Mouse (Mus musculus) natural killer cell, adult 2 months (primary cell): Measurements from ENCODE around the gene 4930404N11Rik.

ENCODE experiments used
- DNase-seq, 2 experiments: peaks; one replicate each; pipeline ENCODE4 v3.0.0; 2022; ENCODE audit warnings: low spot score in 2 of 2

The 4930404N11Rik gene

DNA sequence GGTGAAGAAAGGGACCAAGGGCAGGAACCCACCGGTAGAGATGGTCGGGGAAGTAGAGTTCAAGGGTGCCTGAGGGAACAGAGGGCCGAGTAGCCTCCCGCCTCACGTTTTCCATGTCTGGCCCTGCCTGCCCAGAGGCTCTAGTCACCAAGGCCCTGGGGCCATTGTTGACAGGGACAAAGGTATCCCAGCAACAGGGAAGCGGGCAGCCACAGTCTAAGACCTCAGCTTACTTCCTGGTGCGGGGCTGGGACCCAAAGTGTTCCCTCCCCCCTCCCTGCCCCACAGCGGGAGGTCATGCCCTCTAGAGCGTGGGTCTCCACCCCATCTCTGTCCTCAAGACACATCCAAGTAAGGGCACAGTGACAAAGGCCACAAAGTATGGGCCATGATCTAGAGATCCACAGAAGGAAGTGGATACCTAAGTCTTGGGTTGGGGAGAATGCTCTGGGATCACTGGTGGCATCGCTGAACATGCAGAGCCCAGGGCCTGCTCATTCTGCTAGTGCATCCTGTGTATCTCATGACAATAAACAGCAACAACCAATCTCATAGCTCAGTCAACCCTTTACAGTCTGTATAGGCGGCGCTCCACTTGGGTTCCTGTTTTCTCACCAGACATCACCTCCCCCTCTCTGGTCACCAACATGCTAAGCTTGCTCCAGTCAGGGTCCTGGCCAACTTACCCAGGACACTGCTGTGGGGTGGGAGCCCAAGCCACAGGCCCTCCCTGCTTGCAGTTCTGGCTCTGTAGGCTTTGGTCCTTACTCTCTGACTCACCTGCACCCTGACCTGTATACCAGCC lies at the start of gene 4930404N11Rik:
4930404N11Rik (minus strand) TSS at position 145 of the 805 bp plus-strand sequence.
- DNase-seq = no peak

DNA sequence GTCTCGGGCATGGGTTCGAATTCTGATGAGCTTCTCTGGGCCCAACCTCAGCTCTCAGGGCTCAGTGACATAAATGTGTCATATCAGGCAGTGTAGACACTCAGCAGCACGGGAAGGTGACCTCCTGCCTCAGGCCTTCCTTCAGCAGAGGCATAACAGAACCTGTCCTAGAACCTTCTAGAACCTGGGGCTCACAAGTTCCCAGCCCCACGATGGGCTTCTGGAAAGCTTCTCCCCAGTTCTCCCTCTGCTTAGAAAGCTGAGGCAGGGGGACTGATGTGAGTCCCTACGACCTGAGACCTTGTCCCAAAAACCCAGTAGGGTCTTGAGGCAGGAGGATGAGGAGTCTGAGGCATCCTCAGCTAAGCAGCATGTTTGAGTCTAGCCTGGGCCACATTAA lies 49.5 kb upstream of the 4930404N11Rik start:
- no peak for DNase-seq

- DNase-seq = no peak
Measured at GRCm38 (mm10) chr10:81414682-81415081, 49.1 kb upstream of the 4930404N11Rik start.

DNA sequence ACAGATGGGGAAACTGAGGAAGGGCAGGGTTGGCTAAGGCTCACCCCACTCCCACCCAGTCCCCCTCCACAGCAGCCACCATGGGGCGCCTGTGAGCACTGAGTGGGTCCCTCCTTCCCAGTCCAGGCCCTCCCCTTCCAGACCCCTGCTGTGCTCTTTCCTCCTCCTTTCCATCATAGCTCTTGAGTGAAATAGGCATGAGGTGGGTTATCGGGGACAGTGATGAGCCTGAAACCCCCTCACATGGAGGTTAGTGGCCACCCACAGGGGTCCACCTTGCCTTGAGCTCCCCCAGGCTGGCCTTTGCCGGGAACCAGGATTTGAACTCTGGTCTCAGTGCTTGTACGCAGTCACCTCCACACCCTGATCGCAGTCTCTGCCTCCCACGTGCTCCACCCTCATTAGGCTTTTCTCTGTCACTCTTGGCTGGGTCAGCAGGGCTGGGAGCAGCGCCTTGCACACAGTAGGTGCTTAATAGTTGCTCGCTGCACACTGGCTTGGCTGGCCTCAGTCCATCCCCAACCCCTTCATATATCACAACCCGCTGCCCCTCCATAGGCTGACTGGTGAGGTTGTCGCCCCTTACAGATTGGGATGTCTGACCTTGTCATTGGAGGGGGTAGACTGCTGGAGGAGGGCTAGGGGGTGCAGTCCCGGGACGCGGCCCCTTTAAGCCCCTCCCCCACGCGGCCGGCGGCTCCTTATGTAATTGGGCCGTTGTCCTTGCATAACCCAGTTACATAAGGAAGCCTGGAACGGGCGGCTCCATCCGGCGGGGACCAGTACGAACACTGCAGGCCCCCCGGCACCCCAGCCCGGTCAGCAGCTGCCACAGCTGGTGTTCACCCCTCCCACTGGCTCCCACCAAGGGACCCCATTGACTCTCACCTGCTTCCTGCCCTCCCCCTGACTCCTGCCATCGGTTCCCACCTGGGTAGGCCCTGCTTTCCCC lies 48.0 kb upstream of the 4930404N11Rik start:
- no peak for DNase-seq

DNA sequence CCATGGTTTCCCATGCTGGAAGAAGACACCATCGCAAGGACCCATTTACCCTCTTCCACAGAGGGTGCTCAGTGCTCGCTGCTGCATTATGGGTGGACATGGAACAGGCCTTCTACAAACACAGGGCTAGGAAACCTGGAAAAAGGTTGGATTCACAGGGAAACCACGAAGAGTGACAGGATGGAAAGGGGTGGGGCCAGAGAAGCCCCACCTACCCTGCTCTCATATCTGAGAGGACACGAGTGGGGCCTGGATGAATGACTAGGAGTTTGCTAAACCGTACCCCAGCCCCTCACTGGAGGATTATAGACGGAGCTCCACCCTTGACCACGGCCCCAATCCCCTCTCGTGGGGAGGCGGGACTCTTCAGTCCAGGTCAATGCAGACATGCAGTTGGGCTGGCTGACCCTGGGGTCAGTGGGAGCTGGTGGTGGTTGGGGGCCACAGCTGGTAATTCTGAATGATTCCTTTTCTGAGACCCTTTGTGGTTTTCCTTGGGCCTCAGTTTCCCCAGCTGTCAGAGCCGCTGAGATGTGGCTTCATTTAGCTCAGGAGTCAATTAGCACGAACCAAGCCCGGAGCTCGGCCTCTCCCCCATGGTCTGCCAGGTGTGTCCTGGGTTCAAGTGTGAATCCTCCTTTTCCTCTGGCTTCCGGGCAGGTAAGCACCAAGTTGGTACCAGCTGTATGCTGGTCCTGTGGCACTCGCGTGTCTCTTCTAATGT lies 47.1 kb upstream of the 4930404N11Rik start:
- DNase-seq = no peak

- DNase-seq = no peak
Measured at GRCm38 (mm10) chr10:81411471-81412400, 46.1 kb upstream of the 4930404N11Rik start.

DNA sequence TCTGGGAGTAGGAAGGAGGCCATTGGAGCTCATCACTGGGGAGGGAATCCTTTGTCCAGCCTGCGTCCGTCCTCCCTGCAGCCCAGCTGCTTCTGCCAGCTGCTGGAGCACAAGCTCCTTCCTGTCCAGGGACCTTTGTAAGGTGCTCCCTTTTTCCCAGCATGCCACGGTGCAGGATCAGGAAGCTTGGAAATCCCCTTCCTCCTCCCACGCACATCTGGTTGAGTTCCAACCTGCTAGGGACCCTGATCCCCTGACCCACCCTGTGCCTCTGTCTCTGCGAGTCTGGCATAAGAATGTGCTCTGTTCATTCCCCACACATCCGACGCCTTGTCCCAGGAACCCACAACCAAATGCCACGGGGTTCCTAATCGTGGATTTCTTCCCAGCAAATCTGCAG lies 45.4 kb upstream of the 4930404N11Rik start:
- no peak for DNase-seq

DNA sequence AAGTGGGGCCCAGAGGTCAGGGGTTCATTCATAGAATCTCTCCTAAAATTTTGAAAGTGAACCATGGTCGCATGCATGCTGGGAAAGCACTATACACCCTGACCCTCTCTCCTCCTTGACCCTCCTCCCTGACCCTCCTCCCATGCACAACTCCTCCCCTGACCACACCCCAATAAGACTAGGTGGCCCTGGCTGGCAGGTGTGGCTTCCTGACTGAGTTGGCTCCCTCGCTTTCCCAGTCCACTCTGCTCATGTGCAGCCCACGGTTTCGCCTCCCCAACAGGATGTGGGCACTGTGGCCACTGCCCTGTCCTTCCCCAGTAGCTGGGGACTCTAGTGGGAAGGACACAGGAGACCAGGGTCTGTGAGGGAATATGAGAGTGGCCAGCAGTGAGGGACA lies 44.7 kb upstream of the 4930404N11Rik start:
- no peak for DNase-seq

DNA sequence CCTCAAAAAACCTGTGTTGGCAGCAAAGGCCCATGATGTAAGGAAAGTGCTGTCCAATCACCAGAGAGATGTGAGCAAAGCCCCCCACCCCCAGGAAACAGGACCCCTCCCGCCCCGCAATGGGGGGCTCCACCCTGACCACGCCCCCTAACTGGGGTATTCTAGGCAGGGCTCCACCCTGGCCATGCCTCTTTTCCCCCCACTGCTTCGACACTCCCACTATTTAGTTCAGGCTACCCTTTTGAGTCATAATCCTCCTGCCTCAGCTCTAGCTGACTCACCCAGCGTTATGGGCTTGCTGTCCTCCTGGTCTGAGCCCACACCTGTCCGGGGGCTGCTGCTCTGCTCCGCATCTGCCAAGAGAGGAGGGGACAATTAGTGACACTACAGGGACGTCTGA lies 43.7 kb upstream of the 4930404N11Rik start:
- no peak for DNase-seq

- DNase-seq = peak; percentile 74 to 77
Measured at GRCm38 (mm10) chr10:81408871-81409291, 43.3 kb upstream of the 4930404N11Rik start.

- no peak for DNase-seq
Measured at GRCm38 (mm10) chr10:81408424-81408729, 42.8 kb upstream of the 4930404N11Rik start.

- DNase-seq = peak; percentile 83 to 88
Measured at GRCm38 (mm10) chr10:81407539-81408423, 42.2 kb upstream of the 4930404N11Rik start.

- no peak for DNase-seq
Measured at GRCm38 (mm10) chr10:81406504-81407440, 41.2 kb upstream of the 4930404N11Rik start.

- DNase-seq = peak; percentile 71 to 80
Measured at GRCm38 (mm10) chr10:81405588-81406201, 40.1 kb upstream of the 4930404N11Rik start.

- DNase-seq = peak; percentile 36 to 53
Measured at GRCm38 (mm10) chr10:81404720-81405119, 39.1 kb upstream of the 4930404N11Rik start.

DNA sequence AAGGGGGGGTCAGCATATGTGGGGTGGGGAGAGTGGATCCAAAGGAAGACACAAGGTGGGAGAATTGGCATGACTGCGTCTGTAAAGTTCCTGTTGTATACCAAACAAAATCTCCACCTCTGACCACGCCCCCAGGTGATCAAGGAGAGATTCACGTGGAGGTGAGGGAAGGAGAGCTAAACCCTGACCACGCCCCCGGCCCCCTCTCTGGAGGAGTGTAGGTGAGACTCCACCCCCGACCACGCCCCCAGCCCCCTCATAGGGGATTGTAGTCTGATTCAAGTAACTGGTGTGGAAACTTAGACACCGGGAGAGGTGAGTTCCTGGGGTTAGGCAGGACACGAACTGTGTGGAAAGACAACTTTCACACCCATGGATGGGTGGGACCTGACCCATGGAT lies 38.5 kb upstream of the 4930404N11Rik start:
- no peak for DNase-seq

- DNase-seq = no peak
Measured at GRCm38 (mm10) chr10:81403511-81403910, 37.9 kb upstream of the 4930404N11Rik start.

- DNase-seq = no peak
Measured at GRCm38 (mm10) chr10:81402227-81402765, 36.7 kb upstream of the 4930404N11Rik start.
